Mouse (Mus musculus) limb, embryonic 14.5 days (tissue): ENCODE measurements around the gene Syt2. TPM values are rescaled to one million over a fixed set of nuclear protein-coding genes. Genes with fewer than 3 reads are reported as not detected.

ENCODE experiments used
- ATAC-seq: fragments of 200-750 bp; cut with Nextera tagmentation; 2 replicates; pipeline ENCODE4 v1.8.0; 2017; ENCODE audit warnings: low read depth, moderate number of reproducible peaks, moderate TSS enrichment; ENCODE audit not compliant: low FRiP score
- DNase-seq: peaks from one replicate; pipeline ENCODE4 v3.0.0-alpha.2; 2015; ENCODE audit warnings: low spot score
- H3K27ac ChIP-seq: fragments of 300-500 bp; sonication (generic); replicated peaks from 2 replicates; pipeline ENCODE4 v1.5.1; 2014; ENCODE audit warnings: low read depth, mild to moderate bottlenecking, low read length, moderate library complexity, mixed read lengths
- H3K27me3 ChIP-seq: fragments of 300-500 bp; sonication (generic); 2 replicates; pipeline ENCODE4 v1.6.1; 2014; ENCODE audit warnings: low read length, mixed read lengths; ENCODE audit not compliant: control insufficient read depth, insufficient read depth
- H3K36me3 ChIP-seq: fragments of 300-500 bp; sonication (generic); 2 replicates; pipeline ENCODE4 v1.6.1; 2014; ENCODE audit warnings: mild to moderate bottlenecking, low read length, moderate library complexity, mixed read lengths; ENCODE audit not compliant: control insufficient read depth, insufficient read depth
- H3K4me1 ChIP-seq: fragments of 300-500 bp; sonication (generic); 2 replicates; pipeline ENCODE4 v1.6.1; 2014; ENCODE audit warnings: antibody characterized with exemption, low read length, mixed read lengths; ENCODE audit not compliant: control insufficient read depth, insufficient read depth
- H3K4me2 ChIP-seq: fragments of 300-500 bp; sonication (generic); replicated peaks from 2 replicates; pipeline ENCODE4 v1.6.1; 2014; ENCODE audit warnings: low read depth, mild to moderate bottlenecking, low read length, moderate library complexity; ENCODE audit not compliant: severe bottlenecking
- H3K4me3 ChIP-seq: fragments of 300-500 bp; sonication (generic); replicated peaks from 2 replicates; pipeline ENCODE4 v1.5.1; 2014; ENCODE audit warnings: low read length
- H3K9ac ChIP-seq: fragments of 300-500 bp; sonication (generic); 2 replicates; pipeline ENCODE4 v1.6.1; 2014; ENCODE audit warnings: mild to moderate bottlenecking, low read depth, low read length, moderate library complexity; ENCODE audit not compliant: severe bottlenecking
- H3K9me3 ChIP-seq: fragments of 300-500 bp; sonication (generic); 2 replicates; pipeline ENCODE4 v1.6.1; 2016; ENCODE audit warnings: low read length; ENCODE audit not compliant: control insufficient read depth
- POLR2A ChIP-seq: fragments of 200-500 bp; IDR thresholded peaks from 2 replicates; pipeline ENCODE4 v1.8.0; 2012; ENCODE audit warnings: inconsistent platforms, mild to moderate bottlenecking, moderate library complexity, borderline replicate concordance; ENCODE audit not compliant: insufficient read depth, insufficient read length; ENCODE audit errors: extremely low read depth
- WGBS: fragments of 180-500 bp; shearing (Covaris S2); extraction: QIAGEN DNeasy Blood & Tissue Kit; methylation state at CpG from one replicate; pipeline ENCODE4 v1.1.7; 2014; 5-methylcytosine and 5-hydroxymethylcytosine counted together
- polyA plus RNA-seq, 2 experiments: library from polyadenylated mRNA; depleted of rRNA in 1 of 2; stranded (reverse) in 1 of 2; unstranded in 1 of 2; fragments of >200 nt; fragmentation: Nextera tagmentation in 1 of 2; extraction: Ambion mirVana in 1 of 2; gene quantifications; 2 replicates each; pipeline versions ENCODE4 v1.2.1 to v1.2.3; 2012 to 2014

The Syt2 gene
- polyA plus RNA-seq, 2 experiments, result 0.44 to 1.5 TPM

GRCm38 (mm10) chr1:134639460-134639859, 7.0 kb upstream of the Syt2 start:
- no peaks in the 10 kb centered on the region for H3K36me3 ChIP-seq
- TF ChIP-seq POLR2A, result no peak
- H3K9ac ChIP-seq, result no peak overlapping the region
- peaks cover 7% of the 10 kb centered on the region for H3K4me1 ChIP-seq
- no peaks in the 10 kb centered on the region for H3K9me3 ChIP-seq
- DNase-seq (no peak), ATAC-seq (no peak)
- H3K4me3 ChIP-seq, result no peak overlapping the region
- WGBS, result 70% methylated on average over 6 of the region's 6 CpGs
- H3K27me3 ChIP-seq, result peaks cover 9% of the 10 kb centered on the region
- no peak overlapping the region for H3K27ac ChIP-seq
- H3K4me2 ChIP-seq, result no peak overlapping the region

GRCm38 (mm10) chr1:134641507-134641906, 5.0 kb upstream of the Syt2 start:
- Histone ChIP-seq H3K36me3 (no peaks in the 10 kb centered on the region), H3K27ac (no peak overlapping the region), H3K4me3 (no peak overlapping the region), H3K9ac (no peak overlapping the region), H3K9me3 (no peaks in the 10 kb centered on the region), H3K27me3 (peaks cover 29% of the 10 kb centered on the region), H3K4me2 (no peak overlapping the region), H3K4me1 (peaks cover 10% of the 10 kb centered on the region)
- WGBS, result 25% methylated on average over 3 of the region's 3 CpGs
- ATAC-seq (no peak), DNase-seq (no peak)
- TF ChIP-seq POLR2A, result no peak

GRCm38 (mm10) chr1:134643702-134644101, 2.8 kb upstream of the Syt2 start:
- WGBS, result 73% methylated on average over 6 of the region's 6 CpGs
- no peak overlapping the region for H3K9ac ChIP-seq
- H3K9me3 ChIP-seq, result no peaks in the 10 kb centered on the region
- H3K27ac ChIP-seq, result no peak overlapping the region
- no peaks in the 10 kb centered on the region for H3K36me3 ChIP-seq
- H3K27me3 ChIP-seq, result peaks cover 51% of the 10 kb centered on the region
- DNase-seq, result no peak
- H3K4me3 ChIP-seq, result no peak overlapping the region
- no peak overlapping the region for H3K4me2 ChIP-seq
- no peak for ATAC-seq
- peaks cover 3% of the 10 kb centered on the region; the same call in 1 of the 2 replicates for H3K4me1 ChIP-seq
- TF ChIP-seq POLR2A, result no peak

- H3K4me3 ChIP-seq, result peak overlapping the region; percentile 52
- no peak overlapping the region for H3K27ac ChIP-seq
- peak overlapping the region; percentile 88 for H3K4me2 ChIP-seq
- H3K27me3 ChIP-seq, result peaks cover 52% of the 10 kb centered on the region
- WGBS, result 14% methylated on average over 16 of the region's 16 CpGs
- no peaks in the 10 kb centered on the region for H3K9me3 ChIP-seq
- H3K4me1 ChIP-seq, result peaks cover 3% of the 10 kb centered on the region; the same call in 1 of the 2 replicates
- TF ChIP-seq POLR2A, result no peak
- no peaks in the 10 kb centered on the region for H3K36me3 ChIP-seq
- ATAC-seq (no peak), DNase-seq (no peak)
- H3K9ac ChIP-seq, result no peak overlapping the region
Measured at GRCm38 (mm10) chr1:134645408-134646200, 873 bp upstream of the Syt2 start.

- Histone ChIP-seq H3K4me1 (peaks cover 15% of the 10 kb centered on the region), H3K9ac (peak overlapping the region; percentile 58), H3K9me3 (no peaks in the 10 kb centered on the region), H3K4me2 (peak overlapping the region; percentile 88), H3K4me3 (peak overlapping the region; percentile 52), H3K27me3 (peaks cover 52% of the 10 kb centered on the region), H3K27ac (no peak overlapping the region), H3K36me3 (no peaks in the 10 kb centered on the region)
- TF ChIP-seq POLR2A, result no peak
- WGBS, result 2% methylated on average over 28 of the region's 28 CpGs
- ATAC-seq (no peak), DNase-seq (no peak)
Measured at GRCm38 (mm10) chr1:134646963-134647282, 446 bp downstream of the Syt2 start.
